Mouse (Mus musculus): ENCODE data around the gene Arhgef19.

Arhgef19 gene

GRCm38 (mm10) chr4:141236856-141237255 is 2.4 kb upstream of the Arhgef19 start:
- DNase-seq (ENCODE audit: low read depth, low spot score), result no peak

GRCm38 (mm10) chr4:141238492-141239387 is 559 bp upstream of the Arhgef19 start:
- no peak for DNase-seq (ENCODE audit: low read depth, low spot score)

- no peak for DNase-seq (ENCODE audit: low read depth, low spot score)
Observed at GRCm38 (mm10) chr4:141240617-141241016, 1.3 kb downstream of the Arhgef19 start.

GRCm38 (mm10) chr4:141241861-141242260 is 2.6 kb downstream of the Arhgef19 start:
- DNase-seq (ENCODE audit: low read depth, low spot score), result no peak

GRCm38 (mm10) chr4:141242651-141243241 is 3.4 kb downstream of the Arhgef19 start:
- DNase-seq (ENCODE audit: low read depth, low spot score), result no peak

GRCm38 (mm10) chr4:141243636-141244035 is 4.3 kb downstream of the Arhgef19 start:
- no peak for DNase-seq (ENCODE audit: low read depth, low spot score)

GRCm38 (mm10) chr4:141244401-141244800 is 5.1 kb downstream of the Arhgef19 start:
- no peak for DNase-seq (ENCODE audit: low read depth, low spot score)

GRCm38 (mm10) chr4:141244931-141245425 is 5.7 kb downstream of the Arhgef19 start:
- no peak for DNase-seq (ENCODE audit: low read depth, low spot score)

- DNase-seq (ENCODE audit: low read depth, low spot score), result no peak
Observed at GRCm38 (mm10) chr4:141246089-141246997, 7.0 kb downstream of the Arhgef19 start.

- DNase-seq (ENCODE audit: low read depth, low spot score), result no peak
Observed at GRCm38 (mm10) chr4:141246998-141247350, 7.7 kb downstream of the Arhgef19 start.

- DNase-seq (ENCODE audit: low read depth, low spot score), result no peak
Observed at GRCm38 (mm10) chr4:141247776-141248613, 8.7 kb downstream of the Arhgef19 start.

- no peak for DNase-seq (ENCODE audit: low read depth, low spot score)
Observed at GRCm38 (mm10) chr4:141248614-141248978, 9.3 kb downstream of the Arhgef19 start.

- no peak for DNase-seq (ENCODE audit: low read depth, low spot score)
Observed at GRCm38 (mm10) chr4:141249383-141249782, 10.1 kb downstream of the Arhgef19 start.

- DNase-seq (ENCODE audit: low read depth, low spot score), result no peak
Observed at GRCm38 (mm10) chr4:141251071-141251470, 11.8 kb downstream of the Arhgef19 start.

- DNase-seq (ENCODE audit: low read depth, low spot score), result no peak
Observed at GRCm38 (mm10) chr4:141252641-141253040, 13.3 kb downstream of the Arhgef19 start.

- no peak for DNase-seq (ENCODE audit: low read depth, low spot score)
Observed at GRCm38 (mm10) chr4:141254234-141254633, 14.9 kb downstream of the Arhgef19 start.

GRCm38 (mm10) chr4:141257440-141257839 is 18.1 kb downstream of the Arhgef19 start:
- DNase-seq (ENCODE audit: low read depth, low spot score), result no peak

GRCm38 (mm10) chr4:141259413-141259812 is 20.1 kb downstream of the Arhgef19 start:
- no peak for DNase-seq (ENCODE audit: low read depth, low spot score)

- no peak for DNase-seq (ENCODE audit: low read depth, low spot score)
Observed at GRCm38 (mm10) chr4:141260007-141260723, 20.9 kb downstream of the Arhgef19 start.

GRCm38 (mm10) chr4:141262906-141263637 is 23.8 kb downstream of the Arhgef19 start:
- DNase-seq (ENCODE audit: low read depth, low spot score), result no peak
